Mouse (Mus musculus) thymus, adult 2 months (tissue): ENCODE results near the gene Exoc3l4.

Experiments
- CTCF ChIP-seq: fragments of 200-500 bp; IDR thresholded peaks from 2 replicates; pipeline ENCODE4 v1.5.1; 2012; ENCODE audit warnings: mild to moderate bottlenecking, control low read depth, low read length, moderate library complexity, borderline replicate concordance; ENCODE audit not compliant: control insufficient read depth, poor library complexity, insufficient read depth; ENCODE audit errors: extremely low read depth
- POLR2A ChIP-seq: fragments of 200-500 bp; IDR thresholded peaks from 2 replicates; pipeline ENCODE4 v1.6.1; 2012; ENCODE audit warnings: mild to moderate bottlenecking, low read length, control low read depth, moderate library complexity; ENCODE audit not compliant: control insufficient read depth, poor library complexity, insufficient read depth; ENCODE audit errors: extremely low read depth

DNA sequence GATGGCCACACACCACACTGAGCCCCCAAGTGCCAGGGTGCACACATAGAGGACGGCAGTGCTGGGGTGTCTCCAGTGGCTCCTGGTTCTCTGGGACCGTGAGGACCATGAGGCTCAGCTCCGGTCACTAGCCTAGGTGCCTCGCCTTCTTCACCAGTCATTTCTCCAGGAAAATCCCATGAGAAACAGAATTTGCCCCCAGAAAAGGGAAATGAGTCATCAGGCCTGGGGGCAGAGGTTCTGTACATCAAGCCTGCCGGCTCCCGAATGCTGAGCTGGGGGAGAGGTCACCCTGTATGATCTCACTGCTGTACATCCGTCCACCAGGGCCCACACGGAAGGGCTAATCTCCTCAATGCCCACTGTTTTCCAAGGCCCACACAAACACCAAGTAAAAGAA lies 39.0 kb downstream of the Exoc3l4 start:
- TF ChIP-seq CTCF: no peak
- no peak for TF ChIP-seq POLR2A
